Comparison of ENCODE assay signal across 12 mouse cellular contexts in genomic region chr7:143428814-143429499, GRCm38 (mm10). TPM values are rescaled to one million over a fixed set of nuclear protein-coding genes. Genes with fewer than 3 reads are reported as not detected.
DNase-seq lines count a peak whose midpoint lies in the region; ATAC-seq and TF ChIP-seq lines count a peak whose summit lies in the region.
"Had no signal": no experiment of that assay in that cellular context is flagged by ENCODE, and none has a peak within 500 bp of the region (broad histone marks: within the 10 kb centered on the region; RNA-seq: fewer than 3 reads in every experiment).

No protein-coding gene starts in this region.

- no peak for ATAC-seq in heart, embryonic 11.5 days (replicated peaks; ENCODE audit: insufficient number of reproducible peaks, low FRiP score, low TSS enrichment)
- ATAC-seq in intestine, embryonic 16.5 days: peak; percentile 57
- ATAC-seq: liver, embryonic 12.5 days had no signal

- 76% methylated on average over 2 of the region's 2 CpGs for WGBS in heart, embryonic 10.5 days
- 69% methylated on average over 2 of the region's 2 CpGs for WGBS in heart, embryonic 11.5 days (ENCODE audit: insufficient replicate concordance)
- WGBS in embryonic facial prominence, embryonic 10.5 days: 70% methylated on average over 2 of the region's 2 CpGs
- 70% methylated on average over 2 of the region's 2 CpGs for WGBS in intestine, embryonic 16.5 days

- no peak overlapping the region for H3K4me3 ChIP-seq in heart, embryonic 10.5 days
- H3K4me3 ChIP-seq in heart, embryonic 11.5 days (ENCODE audit: low read depth, low read length): no peak overlapping the region
- no peak overlapping the region for H3K4me3 ChIP-seq in MEL (ENCODE audit: control insufficient read depth in 1 of 2, insufficient read depth in 1 of 2, low read depth in 2 of 2, low read length in 2 of 2)
- no peak overlapping the region for H3K4me3 ChIP-seq in embryonic facial prominence, embryonic 10.5 days
- no peak overlapping the region for H3K4me3 ChIP-seq in intestine, embryonic 16.5 days (ENCODE audit: low read length)
- H3K4me3 ChIP-seq: liver, embryonic 12.5 days had no signal

- no peak for TF ChIP-seq RAD21 in MEL (IDR thresholded peaks at IDR 0.05; ENCODE audit: low read depth, low read length)

- DNase-seq in heart, embryonic 10.5 days (ENCODE audit: low spot score): no peak
- peak; percentile 9 for DNase-seq in MEL (ENCODE audit: low read depth, low spot score)
- DNase-seq in embryonic facial prominence, embryonic 10.5 days (ENCODE audit: low spot score): no peak
- DNase-seq in frontal cortex, postnatal 25 days (ENCODE audit: low spot score in 2 of 2): no peak
- no peak for DNase-seq in thymus, adult 18-20 months
- DNase-seq in frontal cortex, postnatal 14 days (ENCODE audit: low spot score in 2 of 2): no peak
- DNase-seq: adrenal gland, postnatal 36 days; kidney, adult 18-20 months; layer of hippocampus, postnatal 36 days had no signal

- no peak for TF ChIP-seq CTCF in MEL (IDR thresholded peaks at IDR 0.05 in 2 of 3, conservative IDR thresholded peaks at IDR 0.05 in 1 of 3; ENCODE audit: control insufficient read depth in 1 of 3, insufficient read depth in 1 of 3, low read depth in 2 of 3, low read length in 3 of 3, poor library complexity in 1 of 3, severe bottlenecking in 1 of 3)

- H3K9ac ChIP-seq in heart, embryonic 11.5 days (ENCODE audit: low read depth, low read length): no peak overlapping the region
- no peak overlapping the region for H3K9ac ChIP-seq in MEL (ENCODE audit: control insufficient read depth, low read depth, low read length, poor library complexity, severe bottlenecking)
- H3K9ac ChIP-seq in intestine, embryonic 16.5 days (ENCODE audit: low read depth, low read length): no peak overlapping the region
- H3K9ac ChIP-seq: liver, embryonic 12.5 days had no signal

- H3K4me2 ChIP-seq in heart, embryonic 11.5 days: no peak overlapping the region
- H3K4me2 ChIP-seq in intestine, embryonic 16.5 days (ENCODE audit: low read depth, low read length): no peak overlapping the region
- H3K4me2 ChIP-seq: liver, embryonic 12.5 days had no signal

- H3K4me1 ChIP-seq in heart, embryonic 10.5 days: peaks cover 19% of the 10 kb centered on the region
- 0 out of 2 replicates have a peak, but pooled peaks cover 5% of the 10 kb centered on the region for H3K4me1 ChIP-seq in heart, embryonic 11.5 days (ENCODE audit: control insufficient read depth, insufficient read depth, low read length)
- no peaks in the 10 kb centered on the region for H3K4me1 ChIP-seq in MEL (ENCODE audit: control insufficient read depth in 1 of 2, insufficient read depth in 2 of 2, low read length in 2 of 2)
- peaks cover 30% of the 10 kb centered on the region for H3K4me1 ChIP-seq in embryonic facial prominence, embryonic 10.5 days
- peaks cover 8% of the 10 kb centered on the region for H3K4me1 ChIP-seq in intestine, embryonic 16.5 days (ENCODE audit: control insufficient read depth, insufficient read depth, low read length)
- H3K4me1 ChIP-seq: liver, embryonic 12.5 days had no signal

- peaks cover 44% of the 10 kb centered on the region for H3K27me3 ChIP-seq in heart, embryonic 10.5 days (ENCODE audit: insufficient read depth, poor library complexity, severe bottlenecking)
- H3K27me3 ChIP-seq in heart, embryonic 11.5 days (ENCODE audit: control insufficient read depth, insufficient read depth, low read length): no peaks in the 10 kb centered on the region
- no peaks in the 10 kb centered on the region; a peak in 1 of 4 replicates for H3K27me3 ChIP-seq in MEL (ENCODE audit: control insufficient read depth in 1 of 2, insufficient read depth in 2 of 2, low read length in 2 of 2)
- peaks cover 88% of the 10 kb centered on the region for H3K27me3 ChIP-seq in embryonic facial prominence, embryonic 10.5 days (replicated peaks; ENCODE audit: low read depth, poor library complexity, severe bottlenecking)
- H3K27me3 ChIP-seq in intestine, embryonic 16.5 days (replicated peaks; ENCODE audit: control insufficient read depth, insufficient read depth, low read length): no peaks in the 10 kb centered on the region

- TF ChIP-seq EP300 in MEL (IDR thresholded peaks at IDR 0.05; ENCODE audit: low read depth in 1 of 2, low read length in 2 of 2): no peak

- TF ChIP-seq POLR2A in MEL (IDR thresholded peaks at IDR 0.05; ENCODE audit: control insufficient read depth in 1 of 2, insufficient read depth in 1 of 2, low read depth in 1 of 2, low read length in 2 of 2, poor library complexity in 1 of 2): no peak

- H3K9me3 ChIP-seq in heart, embryonic 10.5 days: no peaks in the 10 kb centered on the region
- H3K9me3 ChIP-seq in heart, embryonic 11.5 days (replicated peaks; ENCODE audit: control insufficient read depth, low read length): no peaks in the 10 kb centered on the region
- no peaks in the 10 kb centered on the region for H3K9me3 ChIP-seq in MEL (replicated peaks; ENCODE audit: insufficient read depth, low read length)
- no peaks in the 10 kb centered on the region for H3K9me3 ChIP-seq in embryonic facial prominence, embryonic 10.5 days
- no peaks in the 10 kb centered on the region for H3K9me3 ChIP-seq in intestine, embryonic 16.5 days (ENCODE audit: control insufficient read depth, low read length)
- H3K9me3 ChIP-seq: liver, embryonic 12.5 days had no signal

- peak overlapping the region; percentile 19; the same call in 1 of the 2 replicates for H3K27ac ChIP-seq in heart, embryonic 10.5 days
- H3K27ac ChIP-seq in heart, embryonic 11.5 days (ENCODE audit: low read depth, low read length): no peak overlapping the region
- no peak overlapping the region for H3K27ac ChIP-seq in MEL (ENCODE audit: control insufficient read depth, low read depth, low read length)
- peak overlapping the region; percentile 68 for H3K27ac ChIP-seq in embryonic facial prominence, embryonic 10.5 days (replicated peaks)
- no peak overlapping the region for H3K27ac ChIP-seq in intestine, embryonic 16.5 days (ENCODE audit: low read length)
- H3K27ac ChIP-seq: liver, embryonic 12.5 days had no signal

- no peaks in the 10 kb centered on the region for H3K36me3 ChIP-seq in heart, embryonic 10.5 days
- no peaks in the 10 kb centered on the region for H3K36me3 ChIP-seq in heart, embryonic 11.5 days (ENCODE audit: control insufficient read depth, insufficient read depth, low read length)
- no peaks in the 10 kb centered on the region for H3K36me3 ChIP-seq in MEL (ENCODE audit: control insufficient read depth in 1 of 2, insufficient read depth in 2 of 2, low read length in 2 of 2)
- H3K36me3 ChIP-seq in embryonic facial prominence, embryonic 10.5 days (replicated peaks): no peaks in the 10 kb centered on the region
- no peaks in the 10 kb centered on the region for H3K36me3 ChIP-seq in intestine, embryonic 16.5 days (ENCODE audit: control insufficient read depth, insufficient read depth, low read length)
- H3K36me3 ChIP-seq: liver, embryonic 12.5 days had no signal

- no peaks in the 10 kb centered on the region for H3K79me2 ChIP-seq in MEL (ENCODE audit: control insufficient read depth, insufficient read depth, low read length, poor library complexity)

TF ChIP-seq in MEL, 35 proteins besides CTCF, POLR2A, EP300 and RAD21:
- TF ChIP-seq ETS1 (IDR thresholded peaks at IDR 0.05; ENCODE audit: low read depth, low read length): no peak
- TF ChIP-seq TBP (IDR thresholded peaks at IDR 0.05; ENCODE audit: low read depth, low read length): no peak
- TF ChIP-seq MAX (IDR thresholded peaks at IDR 0.05; ENCODE audit: low read length): no peak
- no peak for TF ChIP-seq TCF12 (IDR thresholded peaks at IDR 0.05; ENCODE audit: low read depth, low read length)
- TF ChIP-seq GABPA (IDR thresholded peaks at IDR 0.05; ENCODE audit: low read depth, low read length): no peak
- TF ChIP-seq MYC (IDR thresholded peaks at IDR 0.05; ENCODE audit: low read depth, low read length): no peak
- TF ChIP-seq JUND (IDR thresholded peaks at IDR 0.05; ENCODE audit: low read depth, low read length): no peak
- no peak for TF ChIP-seq KAT2A (conservative IDR thresholded peaks at IDR 0.05; ENCODE audit: low read depth, low read length)
- no peak for TF ChIP-seq ZMIZ1 (IDR thresholded peaks at IDR 0.05; ENCODE audit: low read depth, low read length)
- TF ChIP-seq USF2 (IDR thresholded peaks at IDR 0.05; ENCODE audit: borderline replicate concordance in 1 of 2, insufficient read depth in 1 of 2, low read depth in 1 of 2, low read length in 2 of 2): no peak
- no peak for TF ChIP-seq CHD1 (IDR thresholded peaks at IDR 0.05; ENCODE audit: low read depth, low read length)
- no peak for TF ChIP-seq BHLHE40 (IDR thresholded peaks at IDR 0.05; ENCODE audit: borderline replicate concordance, low read depth, low read length)

RNA-seq across cellular contexts. Expression of gene Cdkn1c, which starts 31.9 kb away (rescaled TPM):
- polyA plus RNA-seq in heart, embryonic 10.5 days (2016; fragmentation: Nextera tagmentation; extraction: Ambion mirVana): 1,495 and 1,694 TPM in 2 replicates
- polyA plus RNA-seq in heart, embryonic 11.5 days (2014; fragmentation: Nextera tagmentation; extraction: Ambion mirVana): 1,643 and 1,679 TPM in 2 replicates
- 9.5 and 10.0 TPM in 2 replicates for total RNA-seq in MEL (2012; rRNA removed)
- polyA plus RNA-seq in MEL (2012; ENCODE audit: insufficient read depth in 1 of 2, insufficient read length in 2 of 2, low read depth in 1 of 2, low replicate concordance in 2 of 2, missing spikeins in 1 of 2): 10 to 100 TPM in 1 of 2 experiments, not detected in 1; 11.9 TPM
- polyA plus RNA-seq in embryonic facial prominence, embryonic 10.5 days (2016; fragmentation: Nextera tagmentation; extraction: Ambion mirVana): 355 and 407 TPM in 2 replicates
- polyA plus RNA-seq in intestine, embryonic 16.5 days (2015; fragmentation: Nextera tagmentation; extraction: Ambion mirVana): 522 and 653 TPM in 2 replicates

RNA-seq across cellular contexts. Expression of gene Slc22a18, which starts 44.6 kb away (rescaled TPM):
- 0.54 and 1.3 TPM in 2 replicates for polyA plus RNA-seq in heart, embryonic 10.5 days (2016; fragmentation: Nextera tagmentation; extraction: Ambion mirVana)
- polyA plus RNA-seq in heart, embryonic 11.5 days (2014; fragmentation: Nextera tagmentation; extraction: Ambion mirVana): 0.52 and 0.87 TPM in 2 replicates
- 5.2 and 5.8 TPM in 2 replicates for total RNA-seq in MEL (2012; rRNA removed)
- polyA plus RNA-seq in MEL (2012; ENCODE audit: insufficient read depth in 1 of 2, insufficient read length in 2 of 2, low read depth in 1 of 2, low replicate concordance in 2 of 2, missing spikeins in 1 of 2): 10 to 100 TPM in 1 of 2 experiments, not detected in 1; 19.8 TPM
- polyA plus RNA-seq in embryonic facial prominence, embryonic 10.5 days (2016; fragmentation: Nextera tagmentation; extraction: Ambion mirVana): 0.26 and 0.96 TPM in 2 replicates
- 18.2 and 22.7 TPM in 2 replicates for polyA plus RNA-seq in intestine, embryonic 16.5 days (2015; fragmentation: Nextera tagmentation; extraction: Ambion mirVana)

Comparison
In these comparisons a context has a peak if more than half of its experiments do, and no peak if none do; other contexts are left out.
1. H3K27ac ChIP-seq: peak in heart, embryonic 10.5 days (single experiment) and embryonic facial prominence, embryonic 10.5 days (single experiment); none in heart, embryonic 11.5 days (single experiment), MEL (single experiment) and intestine, embryonic 16.5 days (single experiment).
2. RNA of gene Cdkn1c, which starts 31.9 kb away (polyA plus RNA-seq): 1,495 to 1,694 TPM in heart, embryonic 10.5 days, 1,643 to 1,679 TPM in heart, embryonic 11.5 days, 522 to 653 TPM in intestine, embryonic 16.5 days and 355 to 407 TPM in embryonic facial prominence, embryonic 10.5 days; 11.9 TPM in MEL; every median in the first group is over 10 times any median in the second.